Mouse (Mus musculus): ENCODE measurements at regions not wholly inside any gene's neighbourhood (a gene's known extent, or its start where the extent isn't known, plus 50 kb on each side); places are given as distances from the start of the nearest gene placed in this dataset.

- DNase-seq = no peak
Observed at GRCm38 (mm10) chr19:56039091-56040004, 247.6 kb upstream of the Habp2 start.

- no peak for DNase-seq
Observed at GRCm38 (mm10) chr19:56041930-56042329, 245.0 kb upstream of the Habp2 start.

GRCm38 (mm10) chr19:56046784-56047390 is 240.1 kb upstream of the Habp2 start:
- DNase-seq = no peak

- DNase-seq = no peak
Observed at GRCm38 (mm10) chr19:56054186-56054585, 232.8 kb upstream of the Habp2 start.

DNA sequence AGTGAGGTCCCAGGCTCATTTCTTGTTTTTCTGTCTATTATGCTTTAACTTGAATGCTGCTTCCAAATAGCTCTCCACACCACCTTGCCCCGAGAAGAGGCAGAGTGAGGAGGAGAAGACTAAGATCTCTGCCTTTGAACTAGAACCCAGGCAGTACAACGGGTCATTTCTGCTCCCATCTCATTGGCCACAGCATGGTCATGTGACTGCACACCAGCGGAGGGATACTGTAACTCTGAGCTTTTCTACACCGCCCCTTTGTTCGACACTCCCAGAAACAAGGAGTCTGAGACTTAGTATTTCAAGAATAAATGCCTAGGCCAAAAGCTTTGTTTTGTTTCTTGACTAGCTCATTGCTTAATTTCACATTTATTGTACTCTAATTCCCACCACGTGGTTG is 230.5 kb upstream of the Habp2 start:
- no peak for DNase-seq

GRCm38 (mm10) chr19:56061882-56062540 is 224.9 kb upstream of the Habp2 start:
- DNase-seq = no peak

GRCm38 (mm10) chr19:56063099-56063498 is 223.8 kb upstream of the Habp2 start:
- no peak for DNase-seq

DNA sequence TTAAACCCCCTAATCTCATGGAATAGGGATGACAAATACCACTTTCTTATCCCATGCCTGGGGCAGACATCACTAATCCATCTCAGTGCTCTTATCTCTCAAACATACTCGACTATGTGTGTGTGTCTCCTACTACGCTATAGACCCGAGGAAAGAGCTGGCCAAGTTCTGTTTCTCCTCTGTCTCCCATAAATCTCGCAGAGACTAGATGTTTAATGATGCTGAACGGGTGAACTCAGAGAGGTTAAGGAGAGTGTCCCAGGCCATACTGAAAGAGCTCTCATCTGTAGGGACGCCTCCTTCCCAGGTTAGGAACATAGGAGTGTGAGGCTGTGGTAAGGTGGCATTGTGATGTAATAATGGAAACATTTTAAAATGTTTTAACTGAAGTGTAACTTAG is 221.2 kb upstream of the Habp2 start:
- no peak for DNase-seq

- no peak for DNase-seq
Observed at GRCm38 (mm10) chr19:56068165-56068564, 218.8 kb upstream of the Habp2 start.

DNA sequence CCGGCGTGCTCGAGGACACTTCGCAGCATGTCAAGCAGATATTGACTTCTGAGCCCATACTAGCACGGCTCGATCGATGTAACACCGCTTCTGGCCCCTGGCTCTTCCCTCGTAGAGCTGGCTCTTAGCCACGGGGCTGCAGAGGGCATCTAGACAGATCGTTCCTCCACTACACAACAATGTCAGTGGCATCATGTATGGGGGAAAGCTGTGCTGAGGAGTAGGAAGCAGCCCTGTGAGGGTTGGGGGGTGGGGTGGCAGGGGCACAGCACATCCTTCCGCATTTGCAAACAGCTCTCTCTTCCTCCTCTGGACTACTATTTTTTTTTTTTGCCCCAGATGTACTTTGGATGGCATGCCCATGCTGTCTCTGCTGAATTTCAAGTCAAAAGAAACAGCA is 218.1 kb upstream of the Habp2 start:
- no peak for DNase-seq

DNA sequence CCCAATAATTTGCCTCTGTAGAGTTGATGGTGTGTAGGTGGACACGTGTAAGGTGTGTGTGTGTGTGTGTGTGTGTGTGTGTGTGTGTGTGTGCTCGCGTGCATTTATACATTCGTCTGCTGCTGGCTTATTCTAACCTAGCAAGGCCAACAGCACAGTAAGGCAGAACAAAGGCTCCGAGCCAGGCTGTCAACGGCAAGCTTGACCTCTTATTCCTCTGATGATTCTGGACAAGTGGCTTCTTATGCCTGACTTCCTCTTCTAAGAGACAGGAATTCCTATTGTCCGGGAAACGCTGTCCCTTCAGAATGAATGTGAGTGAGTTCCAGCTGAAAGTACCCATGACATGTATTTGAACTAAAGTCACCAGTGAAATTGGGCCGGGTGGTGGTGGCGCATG is 217.7 kb upstream of the Habp2 start:
- DNase-seq = no peak

GRCm38 (mm10) chr19:56071340-56071739 is 215.6 kb upstream of the Habp2 start:
- no peak for DNase-seq

GRCm38 (mm10) chr19:56076128-56076527 is 210.8 kb upstream of the Habp2 start:
- no peak for DNase-seq

GRCm38 (mm10) chr19:56077491-56077890 is 209.4 kb upstream of the Habp2 start:
- DNase-seq = no peak

GRCm38 (mm10) chr19:56086413-56087083 is 200.4 kb upstream of the Habp2 start:
- no peak for DNase-seq

GRCm38 (mm10) chr19:56087127-56087526 is 199.8 kb upstream of the Habp2 start:
- no peak for DNase-seq

- no peak for DNase-seq
Observed at GRCm38 (mm10) chr19:56089795-56090375, 197.1 kb upstream of the Habp2 start.

DNA sequence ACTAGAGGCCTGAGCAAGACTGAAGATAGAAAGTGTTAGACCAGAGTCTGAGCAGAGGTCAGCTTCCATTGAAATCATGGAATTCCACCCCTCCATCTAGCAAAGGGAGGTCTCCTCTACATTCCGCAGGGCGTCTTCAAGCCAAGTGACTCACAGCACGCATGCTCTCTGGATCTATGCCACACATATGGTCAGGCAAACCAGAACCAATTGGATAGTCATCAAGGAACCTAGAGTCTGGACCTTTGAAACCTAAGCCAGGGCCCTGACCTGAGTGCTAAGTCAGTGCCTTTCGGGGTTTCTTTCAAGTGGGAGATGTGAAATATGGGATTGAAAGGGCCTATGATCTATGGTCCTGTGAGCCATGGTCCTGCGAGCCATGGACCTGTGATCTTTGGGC is 195.4 kb upstream of the Habp2 start:
- no peak for DNase-seq

- DNase-seq = no peak
Observed at GRCm38 (mm10) chr19:56095873-56096272, 191.1 kb upstream of the Habp2 start.

- DNase-seq = no peak
Observed at GRCm38 (mm10) chr19:56099725-56100124, 187.2 kb upstream of the Habp2 start.

DNA sequence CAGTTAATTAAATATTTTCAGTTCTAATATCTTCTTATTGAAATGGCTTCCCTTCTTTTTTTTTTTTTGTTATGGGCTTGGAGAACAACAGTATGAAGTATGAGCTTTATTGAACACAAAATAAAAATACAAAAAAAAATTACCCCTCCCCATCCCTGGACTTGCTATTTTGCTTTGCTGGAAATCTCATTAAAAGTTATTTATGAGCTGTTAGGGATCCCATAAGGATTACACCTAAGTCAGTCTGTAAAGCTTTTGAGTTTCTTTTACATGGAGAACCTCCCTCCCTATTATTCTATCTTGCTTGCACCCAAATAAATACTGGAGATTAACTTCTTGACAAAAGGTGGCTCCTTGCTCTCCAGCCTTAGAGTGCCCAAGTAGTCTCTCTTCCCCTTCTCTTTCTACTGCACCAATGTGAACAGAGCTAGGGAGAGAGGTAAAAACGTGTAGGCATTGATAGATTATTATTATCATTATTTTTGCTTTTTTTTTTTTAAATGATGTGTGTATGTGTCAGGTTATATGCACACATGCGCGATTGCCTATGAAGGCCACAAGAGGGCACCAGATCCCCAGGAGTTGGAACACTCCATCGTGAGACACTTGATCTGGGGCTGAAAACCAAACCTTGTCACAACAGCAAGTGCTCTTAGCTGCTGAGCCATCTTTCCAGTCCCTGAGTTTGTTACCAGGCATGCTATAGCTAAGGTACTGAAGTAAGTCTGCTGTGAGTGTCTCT is 186.6 kb upstream of the Habp2 start:
- DNase-seq = no peak
